Mouse (Mus musculus): ENCODE results near the gene Slc44a5.
"Not testable (repeated sequence)": the region's sequence is repeated elsewhere in the genome, so short reads cannot be mapped to it uniquely, and the experiment has no call there.

Slc44a5 gene

GRCm38 (mm10) chr3:154101671-154102070, 128.4 kb downstream of the Slc44a5 start:
- DNase-seq (ENCODE audit: low read depth): no peak

- no peak for DNase-seq (ENCODE audit: low read depth)
These were observed 137.3 kb downstream of the Slc44a5 start for GRCm38 (mm10) chr3:154110528-154110927.

GRCm38 (mm10) chr3:154111221-154111620, 138.0 kb downstream of the Slc44a5 start:
- DNase-seq (ENCODE audit: low read depth): no peak

GRCm38 (mm10) chr3:154114991-154115390, 141.8 kb downstream of the Slc44a5 start:
- no peak for DNase-seq (ENCODE audit: low read depth)

GRCm38 (mm10) chr3:154115478-154115877, 142.2 kb downstream of the Slc44a5 start:
- no peak for DNase-seq (ENCODE audit: low read depth)

GRCm38 (mm10) chr3:154116000-154116399, 142.8 kb downstream of the Slc44a5 start:
- no peak for DNase-seq (ENCODE audit: low read depth)

- no peak for DNase-seq (ENCODE audit: low read depth)
These were observed 145.9 kb downstream of the Slc44a5 start for GRCm38 (mm10) chr3:154118992-154119603.

- DNase-seq (ENCODE audit: low read depth): no peak
These were observed 149.3 kb downstream of the Slc44a5 start for GRCm38 (mm10) chr3:154122531-154122930.

- DNase-seq (ENCODE audit: low read depth): no peak
These were observed 151.8 kb downstream of the Slc44a5 start for GRCm38 (mm10) chr3:154124890-154125575.

- no peak for DNase-seq (ENCODE audit: low read depth)
These were observed 152.6 kb downstream of the Slc44a5 start for GRCm38 (mm10) chr3:154125768-154126376.

GRCm38 (mm10) chr3:154127246-154127645, 154.0 kb downstream of the Slc44a5 start:
- DNase-seq (ENCODE audit: low read depth): no peak

- DNase-seq (ENCODE audit: low read depth): no peak
These were observed 155.8 kb downstream of the Slc44a5 start for GRCm38 (mm10) chr3:154129036-154129435.

- no peak for DNase-seq (ENCODE audit: low read depth)
These were observed 157.3 kb downstream of the Slc44a5 start for GRCm38 (mm10) chr3:154130431-154131114.

- no peak for DNase-seq (ENCODE audit: low read depth)
These were observed 160.8 kb downstream of the Slc44a5 start for GRCm38 (mm10) chr3:154133986-154134385.

- DNase-seq (ENCODE audit: low read depth): no peak
These were observed 161.5 kb downstream of the Slc44a5 start for GRCm38 (mm10) chr3:154134701-154135100.

- no peak for DNase-seq (ENCODE audit: low read depth)
These were observed 163.3 kb downstream of the Slc44a5 start for GRCm38 (mm10) chr3:154136501-154136900.

GRCm38 (mm10) chr3:154141346-154141745, 168.1 kb downstream of the Slc44a5 start:
- DNase-seq (ENCODE audit: low read depth): no peak

- no peak for DNase-seq (ENCODE audit: low read depth)
These were observed 169.4 kb downstream of the Slc44a5 start for GRCm38 (mm10) chr3:154142618-154143017.

- no peak for DNase-seq (ENCODE audit: low read depth)
These were observed 172.5 kb downstream of the Slc44a5 start for GRCm38 (mm10) chr3:154145750-154146149.

- DNase-seq (ENCODE audit: low read depth): no peak
These were observed 176.5 kb downstream of the Slc44a5 start for GRCm38 (mm10) chr3:154149778-154150177.

GRCm38 (mm10) chr3:154153541-154153940, 180.3 kb downstream of the Slc44a5 start:
- DNase-seq (ENCODE audit: low read depth): not testable (repeated sequence)

GRCm38 (mm10) chr3:154165882-154166281, 192.6 kb downstream of the Slc44a5 start:
- no peak for DNase-seq (ENCODE audit: low read depth)

All from induced T-regulatory cell, adult 2 months (primary cell).